Mouse (Mus musculus): Measurements from ENCODE around the gene Sdk1.

DNA sequence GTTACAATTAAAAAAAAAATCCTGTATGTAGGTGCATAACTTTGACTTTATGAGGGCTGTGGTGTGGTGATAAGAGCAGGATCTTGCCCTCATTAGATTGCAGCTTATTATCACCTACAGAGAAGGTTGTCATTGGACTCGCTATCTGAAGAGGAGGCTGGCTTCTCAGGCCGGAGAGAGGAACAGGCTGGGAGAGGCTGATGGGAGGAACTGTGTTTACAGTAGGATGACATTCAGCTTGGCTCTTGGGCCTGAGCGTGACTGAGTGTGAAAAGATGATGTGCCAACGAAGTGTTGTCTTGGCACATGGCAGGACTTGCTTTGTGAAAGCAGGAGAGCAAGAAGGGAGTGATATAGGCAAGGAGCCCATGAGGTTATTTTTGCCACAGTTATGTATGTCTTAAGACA, 61.0 kb downstream of the Sdk1 start:
- TF ChIP-seq CTCF (IDR thresholded peaks at IDR 0.05; ENCODE audit: low read depth), result no peak
- no peak for TF ChIP-seq EP300 (optimal IDR thresholded peaks at IDR 0.05)

Measured in stomach, postnatal 0 days (tissue).